Mouse (Mus musculus): ENCODE measurements at regions not wholly inside any gene's neighbourhood (a gene's known extent, or its start where the extent isn't known, plus 50 kb on each side); places are given as distances from the start of the nearest gene placed in this dataset.

GRCm38 (mm10) chr1:128762854-128763253 is 170.8 kb upstream of the Cxcr4 start:
- H3K9ac ChIP-seq (ENCODE audit: low read depth, low read length), result no peak overlapping the region
- H3K4me2 ChIP-seq (ENCODE audit: low read depth, low read length), result no peak overlapping the region
- H3K4me1 ChIP-seq (ENCODE audit: control insufficient read depth, insufficient read depth, low read length), result no peaks in the 10 kb centered on the region
- 83% methylated on average over 4 of the region's 4 CpGs for WGBS
- no peaks in the 10 kb centered on the region for H3K36me3 ChIP-seq (ENCODE audit: control insufficient read depth, insufficient read depth, low read length)
- H3K27ac ChIP-seq (replicated peaks; ENCODE audit: low read depth, low read length), result no peak overlapping the region
- no peaks in the 10 kb centered on the region for H3K9me3 ChIP-seq (ENCODE audit: control insufficient read depth, low read length)
- H3K27me3 ChIP-seq (replicated peaks; ENCODE audit: control insufficient read depth, insufficient read depth, low read length), result no peaks in the 10 kb centered on the region
- no peak for ATAC-seq (ENCODE audit: low read depth)
- no peak for DNase-seq (ENCODE audit: low spot score)
- no peak overlapping the region for H3K4me3 ChIP-seq (ENCODE audit: low read depth, low read length)

GRCm38 (mm10) chr1:128762076-128762475 is 170.0 kb upstream of the Cxcr4 start:
- no peaks in the 10 kb centered on the region for H3K36me3 ChIP-seq (ENCODE audit: control insufficient read depth, insufficient read depth, low read length)
- no peaks in the 10 kb centered on the region for H3K27me3 ChIP-seq (replicated peaks; ENCODE audit: control insufficient read depth, insufficient read depth, low read length)
- no peak for ATAC-seq (ENCODE audit: low read depth)
- no peak for DNase-seq (ENCODE audit: low spot score)
- no peaks in the 10 kb centered on the region for H3K4me1 ChIP-seq (ENCODE audit: control insufficient read depth, insufficient read depth, low read length)
- no peak overlapping the region for H3K4me2 ChIP-seq (ENCODE audit: low read depth, low read length)
- no peak overlapping the region for H3K9ac ChIP-seq (ENCODE audit: low read depth, low read length)
- H3K27ac ChIP-seq (replicated peaks; ENCODE audit: low read depth, low read length), result no peak overlapping the region
- no peaks in the 10 kb centered on the region for H3K9me3 ChIP-seq (ENCODE audit: control insufficient read depth, low read length)
- no peak overlapping the region for H3K4me3 ChIP-seq (ENCODE audit: low read depth, low read length)
- 75% methylated on average over 5 of the region's 5 CpGs for WGBS

- Histone ChIP-seq H3K4me2 (ENCODE audit: low read depth, low read length) (no peak overlapping the region), H3K36me3 (ENCODE audit: control insufficient read depth, insufficient read depth, low read length) (no peaks in the 10 kb centered on the region), H3K9me3 (ENCODE audit: control insufficient read depth, low read length) (no peaks in the 10 kb centered on the region), H3K27me3 (replicated peaks; ENCODE audit: control insufficient read depth, insufficient read depth, low read length) (no peaks in the 10 kb centered on the region), H3K9ac (ENCODE audit: low read depth, low read length) (no peak overlapping the region), H3K4me3 (ENCODE audit: low read depth, low read length) (no peak overlapping the region), H3K4me1 (ENCODE audit: control insufficient read depth, insufficient read depth, low read length) (no peaks in the 10 kb centered on the region), H3K27ac (replicated peaks; ENCODE audit: low read depth, low read length) (no peak overlapping the region)
- 81% methylated on average over 11 of the region's 11 CpGs for WGBS
- DNase-seq (ENCODE audit: low spot score) (no peak), ATAC-seq (ENCODE audit: low read depth) (no peak)
Measured at GRCm38 (mm10) chr1:128758802-128759481, 166.8 kb upstream of the Cxcr4 start.

GRCm38 (mm10) chr1:128758294-128758801 is 166.3 kb upstream of the Cxcr4 start:
- DNase-seq (ENCODE audit: low spot score) (no peak), ATAC-seq (ENCODE audit: low read depth) (no peak)
- no peaks in the 10 kb centered on the region for H3K4me1 ChIP-seq (ENCODE audit: control insufficient read depth, insufficient read depth, low read length)
- H3K4me2 ChIP-seq (ENCODE audit: low read depth, low read length), result no peak overlapping the region
- no peaks in the 10 kb centered on the region for H3K27me3 ChIP-seq (replicated peaks; ENCODE audit: control insufficient read depth, insufficient read depth, low read length)
- H3K36me3 ChIP-seq (ENCODE audit: control insufficient read depth, insufficient read depth, low read length), result no peaks in the 10 kb centered on the region
- no peak overlapping the region for H3K9ac ChIP-seq (ENCODE audit: low read depth, low read length)
- H3K27ac ChIP-seq (replicated peaks; ENCODE audit: low read depth, low read length), result no peak overlapping the region
- H3K9me3 ChIP-seq (ENCODE audit: control insufficient read depth, low read length), result no peaks in the 10 kb centered on the region
- no peak overlapping the region for H3K4me3 ChIP-seq (ENCODE audit: low read depth, low read length)
- WGBS, result 70% methylated on average over 13 of the region's 13 CpGs

- H3K4me3 ChIP-seq (ENCODE audit: low read depth, low read length), result no peak overlapping the region
- no peak overlapping the region for H3K9ac ChIP-seq (ENCODE audit: low read depth, low read length)
- H3K27ac ChIP-seq (replicated peaks; ENCODE audit: low read depth, low read length), result no peak overlapping the region
- no peaks in the 10 kb centered on the region for H3K9me3 ChIP-seq (ENCODE audit: control insufficient read depth, low read length)
- 62% methylated on average over 3 of the region's 3 CpGs for WGBS
- H3K27me3 ChIP-seq (replicated peaks; ENCODE audit: control insufficient read depth, insufficient read depth, low read length), result no peaks in the 10 kb centered on the region
- DNase-seq (ENCODE audit: low spot score), result no peak
- H3K4me1 ChIP-seq (ENCODE audit: control insufficient read depth, insufficient read depth, low read length), result no peaks in the 10 kb centered on the region
- no peak for ATAC-seq (ENCODE audit: low read depth)
- H3K36me3 ChIP-seq (ENCODE audit: control insufficient read depth, insufficient read depth, low read length), result no peaks in the 10 kb centered on the region
- H3K4me2 ChIP-seq (ENCODE audit: low read depth, low read length), result no peak overlapping the region
Measured at GRCm38 (mm10) chr1:128753427-128754012, 161.4 kb upstream of the Cxcr4 start.

- Histone ChIP-seq H3K27ac (replicated peaks; ENCODE audit: low read depth, low read length) (no peak overlapping the region), H3K36me3 (ENCODE audit: control insufficient read depth, insufficient read depth, low read length) (no peaks in the 10 kb centered on the region), H3K4me2 (ENCODE audit: low read depth, low read length) (no peak overlapping the region), H3K4me3 (ENCODE audit: low read depth, low read length) (no peak overlapping the region), H3K27me3 (replicated peaks; ENCODE audit: control insufficient read depth, insufficient read depth, low read length) (no peaks in the 10 kb centered on the region), H3K4me1 (ENCODE audit: control insufficient read depth, insufficient read depth, low read length) (no peaks in the 10 kb centered on the region), H3K9ac (ENCODE audit: low read depth, low read length) (no peak overlapping the region), H3K9me3 (ENCODE audit: control insufficient read depth, low read length) (no peaks in the 10 kb centered on the region)
- DNase-seq (ENCODE audit: low spot score) (no peak), ATAC-seq (ENCODE audit: low read depth) (no peak)
- 53% methylated on average over 5 of the region's 5 CpGs for WGBS
Measured at GRCm38 (mm10) chr1:128749437-128749994, 157.4 kb upstream of the Cxcr4 start.

- no peaks in the 10 kb centered on the region for H3K27me3 ChIP-seq (replicated peaks; ENCODE audit: control insufficient read depth, insufficient read depth, low read length)
- no peak for DNase-seq (ENCODE audit: low spot score)
- WGBS, result 89% methylated on average over 12 of the region's 12 CpGs
- no peaks in the 10 kb centered on the region for H3K36me3 ChIP-seq (ENCODE audit: control insufficient read depth, insufficient read depth, low read length)
- no peak overlapping the region for H3K4me3 ChIP-seq (ENCODE audit: low read depth, low read length)
- no peak for ATAC-seq (ENCODE audit: low read depth)
- no peak overlapping the region for H3K4me2 ChIP-seq (ENCODE audit: low read depth, low read length)
- H3K4me1 ChIP-seq (ENCODE audit: control insufficient read depth, insufficient read depth, low read length), result no peaks in the 10 kb centered on the region
- H3K9ac ChIP-seq (ENCODE audit: low read depth, low read length), result no peak overlapping the region
- no peak overlapping the region for H3K27ac ChIP-seq (replicated peaks; ENCODE audit: low read depth, low read length)
- no peaks in the 10 kb centered on the region for H3K9me3 ChIP-seq (ENCODE audit: control insufficient read depth, low read length)
Measured at GRCm38 (mm10) chr1:128747196-128747790, 155.2 kb upstream of the Cxcr4 start.

GRCm38 (mm10) chr1:128746461-128747009 is 154.4 kb upstream of the Cxcr4 start:
- no peaks in the 10 kb centered on the region; the same call in 1 of the 2 replicates for H3K9me3 ChIP-seq (ENCODE audit: control insufficient read depth, low read length)
- no peak overlapping the region for H3K27ac ChIP-seq (replicated peaks; ENCODE audit: low read depth, low read length)
- H3K4me2 ChIP-seq (ENCODE audit: low read depth, low read length), result no peak overlapping the region
- WGBS, result 57% methylated on average over 3 of the region's 3 CpGs
- DNase-seq (ENCODE audit: low spot score), result no peak
- no peak overlapping the region for H3K4me3 ChIP-seq (ENCODE audit: low read depth, low read length)
- H3K36me3 ChIP-seq (ENCODE audit: control insufficient read depth, insufficient read depth, low read length), result no peaks in the 10 kb centered on the region
- ATAC-seq (ENCODE audit: low read depth), result no peak
- no peaks in the 10 kb centered on the region for H3K4me1 ChIP-seq (ENCODE audit: control insufficient read depth, insufficient read depth, low read length)
- no peaks in the 10 kb centered on the region for H3K27me3 ChIP-seq (replicated peaks; ENCODE audit: control insufficient read depth, insufficient read depth, low read length)
- H3K9ac ChIP-seq (ENCODE audit: low read depth, low read length), result no peak overlapping the region
